In genomic region chr10:77902211-77902893, GRCm38 (mm10) we compare ENCODE assay signal across 8 mouse cellular contexts. TPM values are rescaled to one million over a fixed set of nuclear protein-coding genes. Genes with fewer than 3 reads are reported as not detected.
DNase-seq lines count a peak whose midpoint lies in the region; ATAC-seq and TF ChIP-seq lines count a peak whose summit lies in the region.

Lrrc3 (minus strand) TSS chr10:77902536.

- no peaks in the 10 kb centered on the region for H3K36me3 ChIP-seq in embryonic facial prominence, embryonic 13.5 days

- no peak within 1 kb of the TSS for H3K27ac ChIP-seq in embryonic facial prominence, embryonic 13.5 days
- no peak within 1 kb of the TSS for H3K27ac ChIP-seq in olfactory bulb, adult 2 months (ENCODE audit: insufficient read depth, low read depth, low read length)

- WGBS in embryonic facial prominence, embryonic 13.5 days = 0% methylated on average over 46 of the region's 46 CpGs
- under 1% methylated on average over 44 of the region's 46 CpGs for WGBS in lung, adult 2 months
- WGBS in olfactory bulb, adult 2 months = 1% methylated on average over 41 of the region's 46 CpGs

- peak within 1 kb of the TSS; percentile 69 for H3K4me3 ChIP-seq in embryonic facial prominence, embryonic 13.5 days
- H3K4me3 ChIP-seq in lung, adult 2 months (replicated peaks; ENCODE audit: extremely low read depth, low read depth, low read length) = peak within 1 kb of the TSS; percentile 57
- H3K4me3 ChIP-seq in olfactory bulb, adult 2 months (ENCODE audit: insufficient read depth, low read depth, low read length) = peak within 1 kb of the TSS; percentile 53

- peaks cover 18% of the 10 kb centered on the region for H3K4me1 ChIP-seq in embryonic facial prominence, embryonic 13.5 days
- H3K4me1 ChIP-seq in lung, adult 2 months (ENCODE audit: control insufficient read depth, insufficient read depth, low read length) = peaks cover 7% of the 10 kb centered on the region
- H3K4me1 ChIP-seq in olfactory bulb, adult 2 months (ENCODE audit: control insufficient read depth, insufficient read depth, low read length) = peaks cover 14% of the 10 kb centered on the region

- DNase-seq in B cell, adult 2 months = peak; percentile 49
- DNase-seq in adrenal gland, postnatal 36 days = peak; percentile 67 to 80
- DNase-seq in heart, postnatal 14 days = peak; percentile 39 to 40
- DNase-seq in kidney, postnatal 4 days = peak; percentile 81 to 86
- peak; percentile 37 for DNase-seq in lung, adult 2 months
- DNase-seq in thymus, postnatal 14 days = peak; percentile 42

- peak; percentile 65 for ATAC-seq in embryonic facial prominence, embryonic 13.5 days (ENCODE audit: insufficient number of reproducible peaks, insufficient read depth, low FRiP score, low TSS enrichment, low read depth)

- TF ChIP-seq CTCF in lung, adult 2 months (IDR thresholded peaks at IDR 0.05; ENCODE audit: insufficient read depth, low read length) = no peak
- no peak for TF ChIP-seq CTCF in olfactory bulb, adult 2 months (IDR thresholded peaks at IDR 0.05; ENCODE audit: insufficient read depth, low read depth, low read length)

- peaks cover 10% of the 10 kb centered on the region for H3K27me3 ChIP-seq in embryonic facial prominence, embryonic 13.5 days

- peak within 1 kb of the TSS; percentile 79 for H3K9ac ChIP-seq in embryonic facial prominence, embryonic 13.5 days

- no peaks in the 10 kb centered on the region for H3K9me3 ChIP-seq in embryonic facial prominence, embryonic 13.5 days

- no peak for TF ChIP-seq POLR2A in lung, adult 2 months (IDR thresholded peaks at IDR 0.05; ENCODE audit: borderline replicate concordance, extremely low read depth, low read depth, low read length)
- TF ChIP-seq POLR2A in olfactory bulb, adult 2 months (IDR thresholded peaks at IDR 0.05; ENCODE audit: insufficient read depth, low read depth, low read length) = no peak

- intact Hi-C loops in heart, postnatal 14 days (cut with DNase I) = no loop called here

- H3K4me2 ChIP-seq in embryonic facial prominence, embryonic 13.5 days = peak within 1 kb of the TSS; percentile 84

RNA-seq across cellular contexts. Expression of gene Lrrc3, which starts in this region (rescaled TPM):
- total RNA-seq in adrenal gland, postnatal 36 days (2021) = 1 to 10 TPM; 4.2 to 5.7 TPM
- polyA plus RNA-seq in embryonic facial prominence, embryonic 13.5 days (2015; fragmentation: Nextera tagmentation; extraction: Ambion mirVana) = 4.2 and 5.1 TPM in 2 replicates
- total RNA-seq in heart, postnatal 14 days (2021) = under 1 TPM; 0.72 to 0.78 TPM
- polyA plus RNA-seq in lung, adult 2 months (2012; rRNA removed) = 0.77 and 0.93 TPM in 2 replicates
- polyA plus RNA-seq in olfactory bulb, adult 2 months (2012; ENCODE audit: insufficient read depth, insufficient read length, low replicate concordance, missing spikeins) = not detected in 2 replicates

Comparison
In these comparisons a context has a peak if more than half of its experiments do, and no peak if none do; other contexts are left out.
1. Peak in DNase-seq in heart, postnatal 14 days; RNA of the gene not detected or under 1 TPM.
2. Peak in DNase-seq and H3K4me3 ChIP-seq in lung, adult 2 months; RNA of the gene not detected or under 1 TPM.